19 mouse cellular contexts compared by ENCODE assay signal in the genomic region with DNA sequence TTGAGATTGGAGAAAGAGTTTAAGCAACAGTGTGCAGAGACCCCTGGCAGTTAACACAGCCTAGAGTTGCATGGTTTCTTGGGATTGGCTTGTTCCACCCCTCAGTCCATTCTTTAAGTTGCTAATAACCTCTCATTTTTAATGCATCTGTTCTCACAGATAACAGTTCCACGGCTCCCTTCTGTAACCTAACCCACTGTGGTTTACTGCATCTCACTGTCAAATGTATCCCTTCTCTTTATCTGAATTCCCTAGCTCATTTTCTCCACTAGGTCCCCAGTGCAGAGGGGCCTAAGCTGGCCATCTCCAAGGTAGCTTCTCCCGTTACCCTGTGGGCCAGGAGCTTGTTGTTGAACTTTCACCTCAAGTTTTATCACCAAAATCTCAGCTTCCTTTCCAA.
DNase-seq lines count a peak whose midpoint lies in the region; ATAC-seq and TF ChIP-seq lines count a peak whose summit lies in the region.
"Had no signal": no experiment of that assay in that cellular context is flagged by ENCODE, and none has a peak within 500 bp of the region (broad histone marks: within the 10 kb centered on the region; RNA-seq: fewer than 3 reads in every experiment).

No protein-coding gene starts in this region.

- DNase-seq in liver, embryonic 11.5 days (ENCODE audit: low spot score), result no peak
- DNase-seq in liver, postnatal 0 days, result no peak
- no peak for DNase-seq in liver, embryonic 14.5 days (ENCODE audit: low read depth in 3 of 3, low spot score in 3 of 3)
- DNase-seq in cerebellum, adult 18-20 months, result no peak
- DNase-seq in ovary, postnatal 10 days (ENCODE audit: low spot score), result no peak
- DNase-seq: adrenal gland, adult 8-10 months; adrenal gland, postnatal 25 days; cerebellum, adult 8-10 months; cerebellum, postnatal 10 days; cerebellum, postnatal 36 days; forebrain, postnatal 0 days; gastrocnemius, adult 2 months; gastrocnemius, postnatal 14 days had no signal

- H3K4me2 ChIP-seq in liver, embryonic 11.5 days, result no peak overlapping the region
- no peak overlapping the region for H3K4me2 ChIP-seq in liver, postnatal 0 days (ENCODE audit: low read depth, low read length)
- H3K4me2 ChIP-seq in liver, embryonic 14.5 days (ENCODE audit: low read depth), result no peak overlapping the region
- H3K4me2 ChIP-seq: heart, embryonic 11.5 days; hindbrain, embryonic 12.5 days; hindbrain, embryonic 15.5 days had no signal

- WGBS in liver, embryonic 11.5 days, result 32% methylated on average over 2 of the region's 2 CpGs
- 37% methylated on average over 2 of the region's 2 CpGs for WGBS in liver, postnatal 0 days (ENCODE audit: insufficient replicate concordance)
- 9% methylated on average over 2 of the region's 2 CpGs for WGBS in liver, embryonic 14.5 days (ENCODE audit: insufficient replicate concordance)

- no peaks in the 10 kb centered on the region for H3K27me3 ChIP-seq in liver, embryonic 11.5 days (replicated peaks; ENCODE audit: control insufficient read depth, insufficient read depth, low read length)
- no peaks in the 10 kb centered on the region for H3K27me3 ChIP-seq in liver, postnatal 0 days (ENCODE audit: insufficient read depth, low read length)
- H3K27me3 ChIP-seq in liver, embryonic 14.5 days (ENCODE audit: control insufficient read depth, insufficient read depth, low read length), result no peaks in the 10 kb centered on the region
- H3K27me3 ChIP-seq: hindbrain, embryonic 12.5 days; hindbrain, embryonic 15.5 days had no signal

- no peak for TF ChIP-seq CTCF in liver, postnatal 0 days (IDR thresholded peaks at IDR 0.05; ENCODE audit: low read depth)
- no peak for TF ChIP-seq CTCF in liver, embryonic 14.5 days (IDR thresholded peaks at IDR 0.05; ENCODE audit: low read depth)

- H3K9ac ChIP-seq in liver, embryonic 11.5 days (ENCODE audit: low read depth, low read length), result no peak overlapping the region
- H3K9ac ChIP-seq in liver, postnatal 0 days (replicated peaks), result no peak overlapping the region
- no peak overlapping the region for H3K9ac ChIP-seq in liver, embryonic 14.5 days (replicated peaks)
- H3K9ac ChIP-seq: forebrain, postnatal 0 days; hindbrain, embryonic 12.5 days; hindbrain, embryonic 15.5 days had no signal

- ATAC-seq in liver, embryonic 11.5 days (replicated peaks; ENCODE audit: low FRiP score), result peak; percentile 30; the same call in 1 of the 2 replicates
- ATAC-seq in liver, postnatal 0 days, result no peak
- ATAC-seq in common myeloid progenitor, adult 5-6 weeks (replicated peaks; ENCODE audit: low read depth, poor library complexity, severe bottlenecking), result peak; percentile 64
- peak; percentile 27; the same call in 1 of the 2 replicates for ATAC-seq in liver, embryonic 14.5 days (ENCODE audit: insufficient read depth)
- ATAC-seq: activated CD4-positive, CD25-positive, alpha-beta regulatory T cell, adult 4 months; forebrain, embryonic 14.5 days; forebrain, postnatal 0 days had no signal

- no peak for TF ChIP-seq EP300 in liver, postnatal 0 days (IDR thresholded peaks at IDR 0.05; ENCODE audit: low read depth)
- TF ChIP-seq EP300 in liver, embryonic 14.5 days (IDR thresholded peaks at IDR 0.05; ENCODE audit: low read depth), result no peak

- H3K9me3 ChIP-seq in liver, embryonic 11.5 days (ENCODE audit: control insufficient read depth, low read length), result no peaks in the 10 kb centered on the region
- no peaks in the 10 kb centered on the region for H3K9me3 ChIP-seq in liver, postnatal 0 days (ENCODE audit: low read length)
- H3K9me3 ChIP-seq in liver, embryonic 14.5 days (ENCODE audit: control insufficient read depth, low read length), result no peaks in the 10 kb centered on the region
- H3K9me3 ChIP-seq: hindbrain, embryonic 12.5 days; hindbrain, embryonic 15.5 days had no signal

- no peak overlapping the region for H3K27ac ChIP-seq in liver, embryonic 11.5 days (ENCODE audit: low read depth, low read length)
- no peak overlapping the region for H3K27ac ChIP-seq in liver, postnatal 0 days (ENCODE audit: low read depth)
- no peak overlapping the region for H3K27ac ChIP-seq in liver, embryonic 14.5 days
- H3K27ac ChIP-seq: gastrocnemius, adult 2 months; hindbrain, embryonic 12.5 days; hindbrain, embryonic 15.5 days had no signal

- no peaks in the 10 kb centered on the region for H3K36me3 ChIP-seq in liver, embryonic 11.5 days (ENCODE audit: control insufficient read depth, insufficient read depth, low read length)
- H3K36me3 ChIP-seq in liver, postnatal 0 days (replicated peaks; ENCODE audit: insufficient read depth, low read length), result no peaks in the 10 kb centered on the region
- H3K36me3 ChIP-seq in liver, embryonic 14.5 days (replicated peaks; ENCODE audit: control insufficient read depth, insufficient read depth, low read depth), result no peaks in the 10 kb centered on the region
- H3K36me3 ChIP-seq: hindbrain, embryonic 12.5 days; hindbrain, embryonic 15.5 days had no signal

- peaks cover 22% of the 10 kb centered on the region for H3K4me1 ChIP-seq in liver, embryonic 11.5 days (replicated peaks; ENCODE audit: control insufficient read depth, insufficient read depth, low read length)
- H3K4me1 ChIP-seq in liver, postnatal 0 days (ENCODE audit: insufficient read depth), result no peaks in the 10 kb centered on the region
- H3K4me1 ChIP-seq in liver, embryonic 14.5 days (replicated peaks; ENCODE audit: control insufficient read depth in 2 of 2, insufficient read depth in 2 of 2, low read length in 1 of 2), result peaks cover 0 to 13% of the 10 kb centered on the region in 2 experiments; a peak in 2 of 4 replicates

- H3K4me3 ChIP-seq in liver, embryonic 11.5 days (ENCODE audit: low read depth, low read length), result no peak overlapping the region
- no peak overlapping the region for H3K4me3 ChIP-seq in liver, postnatal 0 days (ENCODE audit: low read depth, low read length)
- H3K4me3 ChIP-seq in liver, embryonic 14.5 days (ENCODE audit: insufficient read depth in 1 of 2, low read depth in 2 of 2, low read length in 2 of 2), result no peak overlapping the region
- H3K4me3 ChIP-seq: gastrocnemius, adult 2 months; hindbrain, embryonic 12.5 days; hindbrain, embryonic 15.5 days had no signal
